Mouse (Mus musculus): ENCODE measurements around the gene Dock4.

The Dock4 gene

DNA sequence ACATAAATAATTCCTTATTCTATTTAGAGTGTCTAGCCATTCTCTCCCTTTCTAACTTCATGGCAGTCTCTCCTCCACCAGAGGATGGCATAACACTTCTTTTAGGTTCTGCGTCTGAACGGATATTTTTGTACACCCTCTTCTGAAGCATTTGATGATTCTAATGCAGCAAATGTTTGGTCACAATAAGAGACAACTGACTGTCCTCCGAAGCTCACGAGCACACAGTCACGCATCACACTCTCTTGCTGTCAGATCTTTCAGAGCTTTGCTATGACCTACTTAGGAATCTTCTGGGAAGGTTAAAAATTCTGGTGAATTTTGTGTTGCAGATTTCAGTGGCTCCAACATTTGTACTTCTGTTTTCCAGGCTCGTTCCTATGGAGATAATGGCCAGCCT is 149.7 kb downstream of the Dock4 start:
- in situ Hi-C loops (cut with MboI; ENCODE audit: low pct_unique_long_range_greater_than_20kb in 1 of 2, low sequenced_read_pairs in 2 of 2, unreplicated experiment in 1 of 2), result no loop called here

DNA sequence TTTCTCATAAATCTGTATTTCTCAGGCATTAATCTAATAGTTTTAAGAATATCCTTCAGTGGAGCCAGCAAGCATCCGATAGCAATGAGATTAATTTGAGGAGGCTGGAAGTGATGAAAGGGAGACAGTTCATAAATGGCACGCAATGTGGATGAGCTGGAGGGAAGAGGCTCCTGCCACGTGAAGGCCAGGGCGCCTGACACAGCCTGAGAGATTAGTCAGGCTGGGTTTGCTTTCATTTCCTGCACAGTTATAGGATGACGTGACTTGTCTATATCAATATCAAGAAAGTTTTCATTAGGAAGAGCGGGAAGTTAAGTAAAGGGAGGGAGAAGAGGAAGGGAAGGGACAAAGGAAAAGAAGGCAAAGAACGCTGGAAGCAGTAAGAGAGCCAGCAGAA is 150.3 kb downstream of the Dock4 start:
- in situ Hi-C loops (cut with MboI; ENCODE audit: low pct_unique_long_range_greater_than_20kb in 1 of 2, low sequenced_read_pairs in 2 of 2, unreplicated experiment in 1 of 2), result no loop called here

DNA sequence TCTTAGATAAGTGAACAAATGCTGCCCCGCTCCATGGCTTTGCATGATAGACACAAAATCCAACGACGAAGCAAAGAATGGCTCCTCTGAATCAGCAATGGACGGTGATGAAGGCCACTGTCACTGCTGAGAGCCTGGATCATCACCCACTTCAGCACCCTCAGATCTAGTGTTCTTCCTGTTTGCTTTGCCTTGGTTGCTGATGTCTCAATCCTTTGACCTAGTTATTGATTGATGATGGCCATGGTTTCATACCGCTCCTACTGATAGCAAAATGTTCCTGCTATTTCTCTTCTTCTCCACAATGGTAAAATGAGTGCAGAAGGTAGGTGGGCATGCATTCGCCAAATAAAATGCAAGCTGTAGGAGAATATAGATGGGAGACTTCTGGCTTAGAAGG is 150.7 kb downstream of the Dock4 start:
- in situ Hi-C loops (cut with MboI; ENCODE audit: low pct_unique_long_range_greater_than_20kb in 1 of 2, low sequenced_read_pairs in 2 of 2, unreplicated experiment in 1 of 2), result no loop called here

DNA sequence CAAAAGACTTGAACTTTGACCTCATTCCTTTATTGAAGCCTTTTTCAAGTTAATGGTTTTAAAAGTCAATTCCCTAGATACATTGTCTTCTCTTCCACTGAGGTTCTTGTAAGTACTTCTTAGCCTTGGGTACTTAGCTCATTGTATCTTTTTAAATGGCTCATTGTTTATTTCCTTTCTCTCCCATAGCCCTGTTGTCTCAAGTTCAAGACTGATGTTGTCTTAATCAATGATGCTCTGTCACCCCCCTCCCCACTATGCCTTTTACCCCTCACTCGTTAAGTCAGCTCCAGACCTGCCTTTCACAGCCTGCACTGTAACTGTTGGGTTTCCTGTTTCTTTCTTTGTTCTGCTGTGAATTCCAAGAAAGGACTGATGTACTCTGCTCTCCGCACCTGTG is 154.2 kb downstream of the Dock4 start:
- in situ Hi-C loops (cut with MboI; ENCODE audit: low pct_unique_long_range_greater_than_20kb in 1 of 2, low sequenced_read_pairs in 2 of 2, unreplicated experiment in 1 of 2), result no loop called here

DNA sequence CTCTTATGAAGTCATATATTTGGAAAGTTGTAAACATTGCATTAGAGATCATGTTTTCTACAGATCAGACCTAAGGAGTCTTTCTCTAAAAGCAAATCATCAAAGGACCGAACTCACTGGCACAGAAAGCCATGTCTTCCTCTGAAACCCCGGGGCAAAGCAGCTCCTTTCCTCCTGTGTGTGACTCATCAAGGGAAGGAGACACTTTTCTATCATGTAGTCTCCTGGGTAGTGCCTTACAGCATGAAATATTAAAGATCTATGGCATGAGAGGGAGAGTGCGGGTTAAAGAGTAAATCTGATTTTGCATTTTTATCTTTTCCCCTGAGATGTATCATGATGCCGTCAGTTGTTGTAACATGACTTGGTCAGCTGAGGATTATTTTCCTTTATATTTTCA is 159.8 kb downstream of the Dock4 start:
- in situ Hi-C loops (cut with MboI; ENCODE audit: low pct_unique_long_range_greater_than_20kb in 1 of 2, low sequenced_read_pairs in 2 of 2, unreplicated experiment in 1 of 2), result no loop called here

DNA sequence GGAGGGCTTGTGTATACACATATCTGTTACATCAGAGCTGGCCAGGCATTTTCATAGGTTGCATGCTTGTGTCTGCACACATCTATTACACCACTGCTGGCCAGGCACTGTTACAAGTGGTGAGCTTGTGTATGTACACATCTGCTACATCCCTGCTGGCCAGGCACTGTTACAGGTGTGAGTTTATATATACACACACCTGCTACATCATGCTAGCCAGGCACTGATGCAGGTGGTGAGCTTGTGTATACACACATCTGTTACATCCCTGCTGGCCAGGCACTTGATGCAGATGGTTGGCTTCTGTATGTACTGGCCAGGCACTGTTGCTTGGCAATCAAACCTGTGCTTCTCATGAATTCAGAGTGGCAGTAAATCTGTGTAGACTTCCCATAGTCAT is 177.2 kb downstream of the Dock4 start:
- in situ Hi-C loops (cut with MboI; ENCODE audit: low pct_unique_long_range_greater_than_20kb in 1 of 2, low sequenced_read_pairs in 2 of 2, unreplicated experiment in 1 of 2), result no loop called here

DNA sequence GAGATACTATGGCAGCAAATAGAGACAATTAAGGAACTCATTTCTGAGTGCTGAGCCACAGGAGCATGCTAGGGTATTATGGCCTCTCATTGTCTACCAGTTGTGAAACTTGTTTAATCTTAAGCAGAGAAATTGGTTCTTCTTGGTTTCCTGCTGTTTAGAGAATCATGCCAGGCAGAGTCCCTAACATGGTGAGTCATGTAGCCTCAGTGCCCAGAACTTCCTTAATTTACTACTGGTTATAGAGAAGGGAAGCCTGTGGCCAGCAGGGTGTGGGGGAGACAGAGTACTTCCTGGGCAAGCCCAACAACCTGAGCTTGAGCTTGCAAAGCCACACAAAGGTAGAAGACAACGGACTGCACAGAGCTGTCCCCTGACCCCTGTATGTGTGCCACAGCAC is 180.8 kb downstream of the Dock4 start:
- in situ Hi-C loops (cut with MboI; ENCODE audit: low pct_unique_long_range_greater_than_20kb in 1 of 2, low sequenced_read_pairs in 2 of 2, unreplicated experiment in 1 of 2), result no loop called here

DNA sequence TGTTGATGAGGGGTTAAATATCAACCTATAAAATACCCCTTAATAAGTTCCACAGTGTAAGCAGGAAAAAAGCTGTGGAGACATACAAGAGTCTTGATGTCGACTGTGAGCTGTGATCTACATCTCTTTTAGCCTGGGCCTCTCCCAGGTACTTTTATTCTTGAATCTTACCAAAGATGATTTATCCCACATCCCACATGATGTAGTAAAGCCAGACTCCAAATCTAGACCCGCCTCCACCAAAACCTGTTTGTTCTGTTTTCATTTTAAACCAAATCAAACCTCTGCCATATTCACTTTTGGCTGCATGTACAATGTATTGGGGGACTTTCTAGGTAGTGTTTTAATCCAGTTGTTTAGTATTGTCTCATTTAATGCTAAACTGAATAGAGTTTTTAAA is 187.5 kb downstream of the Dock4 start:
- in situ Hi-C loops (cut with MboI; ENCODE audit: low pct_unique_long_range_greater_than_20kb in 1 of 2, low sequenced_read_pairs in 2 of 2, unreplicated experiment in 1 of 2), result no loop called here

DNA sequence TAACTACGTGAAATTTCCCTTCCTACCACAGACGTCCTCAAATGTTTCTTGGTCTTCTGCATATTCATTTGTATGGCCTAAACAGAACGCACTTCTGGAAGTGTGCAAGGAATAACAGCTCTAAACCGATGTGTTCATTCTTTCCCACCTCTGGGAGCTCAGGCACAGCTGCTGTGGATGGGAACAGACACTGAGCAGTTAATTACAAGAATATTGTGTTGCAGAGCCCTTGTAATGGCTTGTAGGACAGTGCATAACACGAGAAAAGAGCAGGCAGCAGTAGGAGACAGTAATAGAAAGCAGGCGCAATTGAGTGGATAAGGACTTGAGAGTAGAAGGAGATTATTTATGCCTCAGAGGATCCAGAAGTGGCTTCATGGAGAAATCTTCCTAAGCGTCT is 188.4 kb downstream of the Dock4 start:
- in situ Hi-C loops (cut with MboI; ENCODE audit: low pct_unique_long_range_greater_than_20kb in 1 of 2, low sequenced_read_pairs in 2 of 2, unreplicated experiment in 1 of 2), result no loop called here

DNA sequence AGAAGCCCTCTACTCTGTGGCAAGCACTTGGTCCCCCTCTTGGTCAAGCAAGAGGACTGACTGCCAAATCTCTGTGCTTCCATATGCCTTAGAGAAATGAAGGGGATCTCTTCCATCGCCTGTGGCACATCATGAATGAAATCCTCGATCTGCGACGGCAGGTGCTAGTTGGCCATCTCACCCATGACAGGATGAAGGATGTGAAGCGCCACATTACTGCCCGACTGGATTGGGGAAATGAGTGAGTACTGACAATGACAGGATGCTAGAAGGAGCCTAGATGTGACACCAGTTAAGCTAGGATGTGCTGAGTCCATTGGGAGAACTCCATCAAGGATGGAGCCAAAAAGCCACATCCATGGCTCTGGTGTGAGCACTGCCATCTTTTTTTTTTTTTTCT is 190.2 kb downstream of the Dock4 start:
- in situ Hi-C loops (cut with MboI; ENCODE audit: low pct_unique_long_range_greater_than_20kb in 1 of 2, low sequenced_read_pairs in 2 of 2, unreplicated experiment in 1 of 2), result no loop called here

DNA sequence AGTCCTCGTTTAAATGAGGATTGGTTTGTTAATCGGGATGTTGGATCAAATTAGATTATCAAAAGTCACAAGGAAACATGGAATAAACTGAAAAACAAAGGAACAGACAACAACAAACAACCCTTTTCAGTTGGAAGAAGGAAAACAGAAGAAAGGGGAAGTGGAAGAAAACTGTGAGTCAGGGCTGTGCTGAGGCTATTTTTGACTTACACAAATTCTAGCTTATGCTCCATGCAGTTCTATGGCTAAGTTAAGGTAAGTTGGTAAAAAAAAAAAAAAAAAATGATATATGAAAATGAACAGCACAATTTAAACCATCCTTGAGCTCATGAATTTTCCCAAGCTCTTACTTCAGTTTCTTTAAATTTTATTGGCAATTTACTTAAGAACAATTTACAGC is 191.7 kb downstream of the Dock4 start:
- in situ Hi-C loops (cut with MboI; ENCODE audit: low pct_unique_long_range_greater_than_20kb in 1 of 2, low sequenced_read_pairs in 2 of 2, unreplicated experiment in 1 of 2), result no loop called here

DNA sequence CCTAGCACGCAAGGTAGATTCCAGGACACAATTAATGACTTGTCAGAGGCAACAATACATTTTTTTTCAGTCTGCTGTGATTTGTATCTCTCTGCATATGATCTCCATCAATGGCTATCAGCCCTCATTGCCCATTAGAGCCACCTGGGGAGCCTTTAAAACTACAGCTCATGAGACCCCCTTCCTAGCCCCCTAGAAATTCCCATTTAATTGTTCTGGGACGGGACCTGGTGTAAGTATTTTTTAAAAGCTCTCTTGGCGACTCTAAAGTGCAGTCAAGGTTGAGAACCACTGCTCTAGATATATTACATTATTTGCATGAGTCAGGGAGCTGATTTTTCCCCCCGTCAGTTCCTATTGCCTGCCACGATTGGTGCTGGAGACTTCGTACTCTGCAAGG is 200.1 kb downstream of the Dock4 start:
- in situ Hi-C loops (cut with MboI; ENCODE audit: low pct_unique_long_range_greater_than_20kb in 1 of 2, low sequenced_read_pairs in 2 of 2, unreplicated experiment in 1 of 2), result no loop called here

DNA sequence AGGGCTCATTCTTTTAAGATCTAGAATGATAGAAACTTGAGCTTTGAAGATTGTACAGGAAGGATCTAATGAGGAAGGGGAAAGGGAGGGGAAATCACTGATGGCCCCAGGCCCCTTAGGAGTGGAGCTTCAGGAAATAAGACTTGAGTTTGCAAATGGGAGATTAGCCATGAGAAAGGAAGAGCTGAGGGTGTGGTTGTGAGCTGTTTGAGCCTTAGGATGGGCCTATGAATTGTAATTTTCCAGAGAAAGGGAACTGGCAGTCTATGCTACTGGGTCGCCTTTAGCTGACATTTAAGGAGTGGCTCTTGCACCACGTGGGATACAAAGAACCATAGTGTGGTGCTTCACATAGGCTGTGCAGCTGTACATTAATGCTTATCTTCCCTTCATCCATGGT is 208.6 kb downstream of the Dock4 start:
- in situ Hi-C loops (cut with MboI; ENCODE audit: low pct_unique_long_range_greater_than_20kb in 1 of 2, low sequenced_read_pairs in 2 of 2, unreplicated experiment in 1 of 2), result no loop called here

DNA sequence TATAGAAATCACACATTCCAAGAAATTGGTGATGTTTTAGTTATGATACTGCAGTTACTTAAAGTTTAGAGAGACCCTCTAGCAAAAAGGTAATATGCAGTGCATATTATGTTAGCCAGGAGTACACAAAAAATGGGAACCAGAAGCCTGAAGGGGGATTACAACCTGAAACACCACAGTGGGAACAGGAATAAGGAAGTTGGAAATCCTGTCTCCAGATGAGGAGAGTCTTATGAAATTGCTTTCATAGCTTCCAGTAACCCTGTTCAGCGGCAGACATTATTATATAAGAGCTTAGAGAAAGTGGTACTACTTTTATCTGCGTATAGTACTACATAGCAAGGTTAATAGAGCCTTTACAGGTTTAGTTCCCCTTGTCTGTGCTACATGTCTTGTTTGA is 210.1 kb downstream of the Dock4 start:
- in situ Hi-C loops (cut with MboI; ENCODE audit: low pct_unique_long_range_greater_than_20kb in 1 of 2, low sequenced_read_pairs in 2 of 2, unreplicated experiment in 1 of 2), result no loop called here

DNA sequence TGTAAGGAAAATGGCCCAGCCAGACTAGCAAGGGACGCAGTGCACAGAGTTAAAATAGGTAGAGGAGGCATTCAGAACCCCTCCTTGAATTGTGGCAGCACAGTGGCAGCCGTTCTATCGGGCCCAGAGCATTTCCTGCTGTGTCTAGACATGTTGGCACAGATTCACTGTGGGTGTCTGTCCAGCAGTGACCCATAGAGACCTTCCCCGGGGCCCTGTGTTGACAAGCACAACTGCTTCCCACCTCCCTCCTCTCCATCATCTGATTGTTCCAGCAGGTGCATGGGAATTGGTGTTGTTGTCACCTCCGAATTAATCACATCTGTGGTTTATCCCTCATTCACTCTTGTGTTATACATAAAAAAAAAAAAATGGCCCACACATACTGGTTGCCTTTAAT is 210.7 kb downstream of the Dock4 start:
- in situ Hi-C loops (cut with MboI; ENCODE audit: low pct_unique_long_range_greater_than_20kb in 1 of 2, low sequenced_read_pairs in 2 of 2, unreplicated experiment in 1 of 2), result no loop called here

DNA sequence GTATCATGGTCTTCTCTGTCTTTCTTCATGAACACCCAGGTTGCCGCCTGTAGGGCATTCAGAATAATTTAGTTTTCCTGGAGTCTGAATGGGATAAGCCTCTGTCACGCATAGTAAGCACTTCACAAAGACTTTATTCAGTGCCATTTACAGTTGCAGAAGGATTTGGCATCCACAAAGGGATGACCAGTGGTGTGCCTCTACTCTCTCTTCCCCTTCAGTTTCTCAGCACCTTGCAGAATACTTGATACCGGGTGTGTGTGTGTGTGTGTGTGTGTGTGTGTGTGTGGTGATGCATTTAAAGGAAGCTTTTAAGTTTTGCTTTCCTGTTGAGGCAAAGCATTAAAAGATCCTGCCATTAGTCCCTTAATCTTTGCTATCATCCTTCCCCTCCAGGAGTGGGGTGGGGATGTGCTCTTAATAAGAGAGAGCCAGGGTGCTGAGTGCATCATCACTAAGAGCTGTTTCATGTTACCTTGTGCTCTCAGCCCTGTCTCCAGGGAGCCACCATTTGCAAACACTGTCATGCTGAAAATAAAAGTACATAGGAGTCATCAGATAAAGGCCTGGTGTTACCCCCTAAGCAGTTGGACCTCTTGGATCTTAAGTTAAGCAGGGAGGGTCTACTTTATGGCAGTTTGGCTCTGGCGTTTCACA is 211.6 kb downstream of the Dock4 start:
- in situ Hi-C loops (cut with MboI; ENCODE audit: low pct_unique_long_range_greater_than_20kb in 1 of 2, low sequenced_read_pairs in 2 of 2, unreplicated experiment in 1 of 2), result no loop called here

DNA sequence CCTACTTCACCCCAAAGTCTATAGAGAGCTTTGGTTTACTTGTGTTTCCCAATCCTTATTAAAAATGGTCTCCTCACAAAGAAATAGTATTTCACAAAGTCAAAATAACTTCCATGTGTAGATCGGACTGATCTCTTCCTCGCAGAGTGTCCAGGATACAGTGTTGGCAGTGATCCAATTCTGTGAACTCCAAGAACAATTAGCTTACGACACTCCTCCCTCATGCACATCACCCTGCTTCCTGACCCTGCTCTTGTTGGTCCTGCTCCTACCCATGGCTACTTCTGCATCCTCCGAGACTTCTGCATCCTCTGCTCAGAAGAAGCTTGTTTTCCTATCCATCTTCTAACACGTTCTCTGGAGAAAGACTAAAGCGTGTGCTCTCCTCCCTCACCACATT is 213.9 kb downstream of the Dock4 start:
- in situ Hi-C loops (cut with MboI; ENCODE audit: low pct_unique_long_range_greater_than_20kb in 1 of 2, low sequenced_read_pairs in 2 of 2, unreplicated experiment in 1 of 2), result no loop called here

DNA sequence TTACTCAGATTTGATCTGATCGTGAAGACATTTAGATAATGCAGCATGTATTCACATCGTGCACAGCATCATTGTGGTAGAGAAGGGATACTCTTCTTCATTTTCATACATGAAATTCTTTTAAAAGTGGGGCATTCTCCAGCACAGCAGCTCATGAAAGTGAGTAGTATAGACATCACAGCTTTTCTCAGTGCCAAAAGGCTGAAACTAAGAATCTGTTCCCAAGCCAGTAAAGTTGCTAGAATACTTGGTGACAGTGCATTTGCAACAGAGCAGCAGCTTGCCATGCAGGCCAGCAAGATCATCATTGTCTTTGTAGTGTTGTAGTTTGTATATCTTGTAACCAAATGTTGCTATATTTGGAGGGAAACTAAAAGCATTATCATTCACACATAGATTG is 223.7 kb downstream of the Dock4 start:
- in situ Hi-C loops (cut with MboI; ENCODE audit: low pct_unique_long_range_greater_than_20kb in 1 of 2, low sequenced_read_pairs in 2 of 2, unreplicated experiment in 1 of 2), result no loop called here

DNA sequence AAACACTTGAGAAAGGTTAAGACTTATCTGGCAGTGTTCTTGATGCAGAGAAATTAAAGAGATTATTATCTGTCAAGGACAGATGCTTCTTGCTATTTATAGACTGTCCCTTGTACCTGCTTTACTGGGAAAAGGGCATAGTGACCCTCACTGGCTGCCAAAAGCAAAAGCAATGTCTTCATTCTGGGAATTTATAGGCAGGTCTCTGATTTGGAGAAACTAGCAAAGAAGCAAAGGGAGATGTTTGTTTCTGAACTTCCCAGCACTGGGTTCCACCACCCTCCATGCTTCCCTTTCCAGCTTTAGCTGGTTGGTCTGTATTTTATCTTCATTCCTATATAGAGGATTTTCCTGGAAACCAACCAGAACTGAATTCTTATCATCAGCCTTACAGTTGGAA is 225.0 kb downstream of the Dock4 start:
- in situ Hi-C loops (cut with MboI; ENCODE audit: low pct_unique_long_range_greater_than_20kb in 1 of 2, low sequenced_read_pairs in 2 of 2, unreplicated experiment in 1 of 2), result no loop called here

DNA sequence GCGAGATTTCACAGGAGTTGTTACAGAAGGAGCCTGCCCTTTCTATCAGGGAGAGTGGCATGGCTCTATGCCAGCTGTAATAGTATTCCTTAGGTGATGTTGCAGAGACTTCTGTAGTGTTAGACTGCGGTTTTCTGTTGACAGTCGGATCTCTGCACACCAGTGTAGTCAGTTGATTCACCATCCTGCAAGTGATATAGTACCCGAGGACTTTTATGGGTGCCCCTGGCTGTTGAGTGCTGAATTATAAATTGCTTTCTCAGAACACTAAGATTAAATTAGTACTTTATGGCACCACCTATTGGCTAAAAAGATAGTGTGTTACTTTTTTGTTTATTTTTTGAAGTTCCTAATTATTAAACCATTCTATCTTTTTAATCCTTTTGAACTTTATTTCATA is 234.0 kb downstream of the Dock4 start:
- in situ Hi-C loops (cut with MboI; ENCODE audit: low pct_unique_long_range_greater_than_20kb in 1 of 2, low sequenced_read_pairs in 2 of 2, unreplicated experiment in 1 of 2), result loop anchor here (5.0 to 25.0 kb wide), 3 partner anchors 422 to 592 kb away; no protein-coding TSS in a partner anchor

DNA sequence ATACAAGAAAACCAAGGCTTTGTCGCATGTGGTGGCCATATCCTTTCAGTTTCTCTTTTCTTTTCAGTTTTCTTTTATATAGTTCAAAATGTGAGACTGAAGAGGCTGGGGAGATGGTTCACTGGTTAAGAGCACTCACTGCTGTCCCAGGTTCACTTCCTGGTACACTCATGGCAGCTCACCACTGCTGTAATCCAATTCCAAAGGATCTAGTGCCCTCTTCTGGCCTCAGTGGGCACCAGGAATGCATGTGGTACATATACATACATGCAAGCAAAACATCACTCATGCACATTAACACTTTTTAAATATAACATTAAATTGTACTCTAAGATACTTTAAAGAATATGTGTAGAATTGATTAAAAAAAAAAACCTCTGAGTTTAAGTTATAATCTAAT is 234.8 kb downstream of the Dock4 start:
- in situ Hi-C loops (cut with MboI; ENCODE audit: low pct_unique_long_range_greater_than_20kb in 1 of 2, low sequenced_read_pairs in 2 of 2, unreplicated experiment in 1 of 2), result loop anchor here (5.0 to 25.0 kb wide), 3 partner anchors 423 to 593 kb away; no protein-coding TSS in a partner anchor
